Mouse (Mus musculus): Measurements from ENCODE around the gene Slc25a36. TPM values are rescaled to one million over a fixed set of nuclear protein-coding genes. Genes with fewer than 3 reads are reported as not detected.

The Slc25a36 gene
- polyA plus RNA-seq, 1 experiment from 2014 or later, result 59.1 TPM

- 77% methylated on average over 5 of the region's 5 CpGs for WGBS
Observed at GRCm38 (mm10) chr9:97069911-97070310, 41.0 kb downstream of the Slc25a36 start.

GRCm38 (mm10) chr9:97069466-97069865 is 41.5 kb downstream of the Slc25a36 start:
- no peak for DNase-seq (ENCODE audit: low spot score)
- 87% methylated on average over 5 of the region's 5 CpGs for WGBS
- Histone ChIP-seq H3K4me2 (ENCODE audit: low read length) (no peak overlapping the region), H3K27ac (no peak overlapping the region), H3K9me3 (replicated peaks; ENCODE audit: low read length) (no peaks in the 10 kb centered on the region), H3K4me3 (replicated peaks; ENCODE audit: low read depth, low read length) (no peak overlapping the region), H3K36me3 (ENCODE audit: insufficient read depth, low read length) (no peaks in the 10 kb centered on the region), H3K27me3 (ENCODE audit: insufficient read depth, low read length) (no peaks in the 10 kb centered on the region), H3K4me1 (replicated peaks; ENCODE audit: insufficient read depth, low read length) (no peaks in the 10 kb centered on the region), H3K9ac (ENCODE audit: low read depth, low read length) (no peak overlapping the region)
- ATAC-seq (replicated peaks; ENCODE audit: low FRiP score, low read depth), result no peak
- TF ChIP-seq CTCF (IDR thresholded peaks at IDR 0.05; ENCODE audit: low read depth), result no peak

More at GRCm38 (mm10) chr9:97069911-97070310, 41.0 kb downstream of the Slc25a36 start:
- no peak overlapping the region for H3K27ac ChIP-seq
- no peaks in the 10 kb centered on the region for H3K4me1 ChIP-seq (replicated peaks; ENCODE audit: insufficient read depth, low read length)
- H3K27me3 ChIP-seq (ENCODE audit: insufficient read depth, low read length), result no peaks in the 10 kb centered on the region
- ATAC-seq (replicated peaks; ENCODE audit: low FRiP score, low read depth) (no peak), DNase-seq (ENCODE audit: low spot score) (no peak)
- no peak overlapping the region for H3K9ac ChIP-seq (ENCODE audit: low read depth, low read length)
- no peak for TF ChIP-seq CTCF (IDR thresholded peaks at IDR 0.05; ENCODE audit: low read depth)
- no peak overlapping the region for H3K4me2 ChIP-seq (ENCODE audit: low read length)
- no peak overlapping the region for H3K4me3 ChIP-seq (replicated peaks; ENCODE audit: low read depth, low read length)
- H3K9me3 ChIP-seq (replicated peaks; ENCODE audit: low read length), result no peaks in the 10 kb centered on the region
- H3K36me3 ChIP-seq (ENCODE audit: insufficient read depth, low read length), result no peaks in the 10 kb centered on the region

GRCm38 (mm10) chr9:97068201-97069095 is 42.5 kb downstream of the Slc25a36 start:
- Histone ChIP-seq H3K36me3 (ENCODE audit: insufficient read depth, low read length) (no peaks in the 10 kb centered on the region), H3K4me1 (replicated peaks; ENCODE audit: insufficient read depth, low read length) (no peaks in the 10 kb centered on the region), H3K4me3 (replicated peaks; ENCODE audit: low read depth, low read length) (no peak overlapping the region), H3K27ac (no peak overlapping the region), H3K27me3 (ENCODE audit: insufficient read depth, low read length) (no peaks in the 10 kb centered on the region), H3K9me3 (replicated peaks; ENCODE audit: low read length) (no peaks in the 10 kb centered on the region), H3K9ac (ENCODE audit: low read depth, low read length) (no peak overlapping the region), H3K4me2 (ENCODE audit: low read length) (no peak overlapping the region)
- TF ChIP-seq CTCF (IDR thresholded peaks at IDR 0.05; ENCODE audit: low read depth), result peak; percentile 96
- ATAC-seq (replicated peaks; ENCODE audit: low FRiP score, low read depth) (peak; percentile 77), DNase-seq (ENCODE audit: low spot score) (peak; percentile 95)
- 55% methylated on average over 9 of the region's 9 CpGs for WGBS

- H3K36me3 ChIP-seq (ENCODE audit: insufficient read depth, low read length), result no peaks in the 10 kb centered on the region
- DNase-seq (ENCODE audit: low spot score) (no peak), ATAC-seq (replicated peaks; ENCODE audit: low FRiP score, low read depth) (no peak)
- no peaks in the 10 kb centered on the region for H3K4me1 ChIP-seq (replicated peaks; ENCODE audit: insufficient read depth, low read length)
- no peak overlapping the region for H3K9ac ChIP-seq (ENCODE audit: low read depth, low read length)
- no peak overlapping the region for H3K4me2 ChIP-seq (ENCODE audit: low read length)
- H3K9me3 ChIP-seq (replicated peaks; ENCODE audit: low read length), result no peaks in the 10 kb centered on the region
- WGBS, result 89% methylated on average over 6 of the region's 6 CpGs
- H3K27me3 ChIP-seq (ENCODE audit: insufficient read depth, low read length), result no peaks in the 10 kb centered on the region
- no peak overlapping the region for H3K27ac ChIP-seq
- no peak overlapping the region for H3K4me3 ChIP-seq (replicated peaks; ENCODE audit: low read depth, low read length)
- TF ChIP-seq CTCF (IDR thresholded peaks at IDR 0.05; ENCODE audit: low read depth), result no peak
Observed at GRCm38 (mm10) chr9:97067761-97068160, 43.2 kb downstream of the Slc25a36 start.

GRCm38 (mm10) chr9:97065885-97066284 is 45.1 kb downstream of the Slc25a36 start:
- Histone ChIP-seq H3K27me3 (ENCODE audit: insufficient read depth, low read length) (no peaks in the 10 kb centered on the region), H3K4me2 (ENCODE audit: low read length) (no peak overlapping the region), H3K36me3 (ENCODE audit: insufficient read depth, low read length) (no peaks in the 10 kb centered on the region), H3K4me3 (replicated peaks; ENCODE audit: low read depth, low read length) (no peak overlapping the region), H3K9ac (ENCODE audit: low read depth, low read length) (no peak overlapping the region), H3K4me1 (replicated peaks; ENCODE audit: insufficient read depth, low read length) (no peaks in the 10 kb centered on the region), H3K27ac (no peak overlapping the region), H3K9me3 (replicated peaks; ENCODE audit: low read length) (no peaks in the 10 kb centered on the region)
- WGBS, result 70% methylated on average over 4 of the region's 4 CpGs
- DNase-seq (ENCODE audit: low spot score) (peak; percentile 31), ATAC-seq (replicated peaks; ENCODE audit: low FRiP score, low read depth) (no peak)
- TF ChIP-seq CTCF (IDR thresholded peaks at IDR 0.05; ENCODE audit: low read depth), result no peak

GRCm38 (mm10) chr9:97065216-97065615 is 45.7 kb downstream of the Slc25a36 start:
- DNase-seq (ENCODE audit: low spot score), result no peak
- H3K4me3 ChIP-seq (replicated peaks; ENCODE audit: low read depth, low read length), result no peak overlapping the region
- no peaks in the 10 kb centered on the region for H3K9me3 ChIP-seq (replicated peaks; ENCODE audit: low read length)
- no peak overlapping the region for H3K27ac ChIP-seq
- H3K4me2 ChIP-seq (ENCODE audit: low read length), result no peak overlapping the region
- WGBS, result 39% methylated on average over 5 of the region's 5 CpGs
- no peaks in the 10 kb centered on the region for H3K36me3 ChIP-seq (ENCODE audit: insufficient read depth, low read length)
- H3K9ac ChIP-seq (ENCODE audit: low read depth, low read length), result no peak overlapping the region
- ATAC-seq (replicated peaks; ENCODE audit: low FRiP score, low read depth), result no peak
- TF ChIP-seq CTCF (IDR thresholded peaks at IDR 0.05; ENCODE audit: low read depth), result no peak
- H3K27me3 ChIP-seq (ENCODE audit: insufficient read depth, low read length), result no peaks in the 10 kb centered on the region
- H3K4me1 ChIP-seq (replicated peaks; ENCODE audit: insufficient read depth, low read length), result no peaks in the 10 kb centered on the region
